Mouse (Mus musculus) frontal cortex, adult (tissue): ENCODE measurements around the gene Cap1.
A peak's percentile ranks its signal among the peaks of the same experiment; 100 is the strongest.

Source experiments
- ATAC-seq: cut with Nextera tagmentation; 2 replicates; pipeline ENCODE4 v1.9.2; 2017; ENCODE audit warnings: mild to moderate bottlenecking, moderate library complexity, mixed read lengths; ENCODE audit not compliant: low TSS enrichment

Gene Cap1

DNA sequence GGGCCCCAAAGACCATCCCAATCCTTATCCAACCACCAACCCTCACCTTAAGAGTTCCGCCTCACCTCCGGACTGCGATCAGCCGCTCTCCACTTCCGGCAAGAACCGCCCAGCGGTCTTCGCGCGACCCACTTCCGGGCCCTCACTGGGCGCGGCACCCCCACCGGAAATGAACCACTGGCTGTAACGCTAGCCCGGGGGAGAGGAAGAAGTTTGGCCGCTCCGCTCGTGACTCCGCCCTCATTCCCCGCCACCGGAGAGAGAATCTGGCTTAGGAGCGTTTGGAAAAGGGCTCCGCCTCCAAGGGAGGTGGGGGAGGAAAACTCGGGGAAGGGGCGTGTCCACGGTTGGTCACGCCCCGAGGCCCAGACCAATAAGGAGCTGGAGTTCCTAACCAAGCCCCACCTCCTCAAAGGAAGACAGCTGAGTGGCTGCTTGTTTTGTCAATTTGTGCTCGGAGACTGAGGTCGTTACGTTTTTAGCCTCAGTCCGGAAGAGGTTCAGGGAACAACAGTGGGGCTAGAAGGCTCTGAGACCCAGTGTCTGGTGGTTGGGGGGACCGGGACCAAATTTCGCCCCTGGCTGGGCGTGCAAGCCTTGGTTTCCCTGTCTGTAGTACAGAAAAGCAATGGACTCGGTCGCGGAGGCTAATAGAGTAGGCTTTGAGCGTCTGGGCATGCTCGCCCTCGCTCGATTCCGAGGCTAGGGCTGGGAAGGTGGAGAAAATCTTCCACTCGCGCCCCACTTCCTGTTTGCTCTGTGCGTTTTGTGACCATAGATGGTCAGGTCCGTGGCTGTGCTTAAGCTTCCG, at the start of gene Cap1:
Gene Cap1 (minus strand): TSS at position 289 of the 811 bp plus-strand sequence.
- ATAC-seq: peak; percentile 78

- no peak for ATAC-seq
Measured at GRCm38 (mm10) chr4:122933857-122934256, 48.0 kb upstream of the Cap1 start.

DNA sequence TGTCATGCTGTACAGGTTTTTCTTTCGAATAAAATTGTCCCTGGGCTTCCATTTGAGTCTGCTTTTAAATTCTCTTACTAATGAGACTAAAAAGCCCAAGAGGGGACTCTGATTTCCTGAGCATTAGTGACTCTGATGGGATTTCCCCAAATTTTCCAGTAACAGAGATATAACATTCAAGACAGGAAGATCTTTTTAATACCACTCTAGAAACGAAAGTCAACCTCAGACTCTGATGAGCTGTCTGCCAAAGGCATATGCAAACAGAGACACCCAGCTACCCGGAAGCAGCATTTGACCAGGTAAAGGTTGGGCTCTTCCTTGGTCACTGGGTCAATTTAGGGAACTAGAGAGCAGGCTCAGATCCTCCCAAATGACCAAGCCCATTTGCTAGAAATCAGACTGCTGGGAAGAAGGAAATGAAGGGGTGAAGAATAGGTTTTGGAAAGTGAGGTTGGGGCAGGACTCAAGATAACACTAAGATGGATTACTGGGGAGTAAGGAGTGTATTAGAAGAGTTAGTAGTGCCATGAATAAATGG, 47.3 kb upstream of the Cap1 start:
- no peak for ATAC-seq

GRCm38 (mm10) chr4:122932239-122932978, 46.6 kb upstream of the Cap1 start:
- no peak for ATAC-seq

DNA sequence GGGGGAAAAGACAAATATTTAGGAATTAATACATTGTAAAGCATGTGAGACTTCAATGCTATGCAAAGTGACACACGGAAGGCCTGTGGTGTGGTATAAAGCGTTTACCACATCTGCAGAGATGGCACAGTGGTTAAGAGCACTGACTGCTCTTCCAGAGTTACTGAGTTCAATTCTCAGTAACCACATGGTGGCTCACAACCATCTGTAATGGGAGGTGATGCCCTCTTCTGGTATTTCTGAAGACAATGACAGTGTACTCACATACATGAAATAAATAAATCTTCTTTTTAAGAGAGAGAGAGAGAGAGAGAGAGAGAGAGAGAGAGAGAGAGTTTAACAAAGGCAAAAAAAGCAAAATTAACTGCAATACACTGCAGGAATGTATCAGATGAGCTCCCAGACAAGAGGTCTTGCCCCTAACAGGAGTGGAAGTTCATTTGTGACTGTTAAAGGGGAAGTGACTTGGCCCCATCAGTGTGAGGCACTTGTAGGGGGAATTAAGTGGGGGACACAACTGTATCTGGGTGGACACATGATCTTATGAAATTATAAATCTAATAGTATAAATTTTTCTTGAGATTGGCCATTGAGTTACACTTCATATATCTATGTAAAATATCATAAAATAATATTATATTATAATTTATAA, 45.2 kb upstream of the Cap1 start:
- ATAC-seq: no peak

DNA sequence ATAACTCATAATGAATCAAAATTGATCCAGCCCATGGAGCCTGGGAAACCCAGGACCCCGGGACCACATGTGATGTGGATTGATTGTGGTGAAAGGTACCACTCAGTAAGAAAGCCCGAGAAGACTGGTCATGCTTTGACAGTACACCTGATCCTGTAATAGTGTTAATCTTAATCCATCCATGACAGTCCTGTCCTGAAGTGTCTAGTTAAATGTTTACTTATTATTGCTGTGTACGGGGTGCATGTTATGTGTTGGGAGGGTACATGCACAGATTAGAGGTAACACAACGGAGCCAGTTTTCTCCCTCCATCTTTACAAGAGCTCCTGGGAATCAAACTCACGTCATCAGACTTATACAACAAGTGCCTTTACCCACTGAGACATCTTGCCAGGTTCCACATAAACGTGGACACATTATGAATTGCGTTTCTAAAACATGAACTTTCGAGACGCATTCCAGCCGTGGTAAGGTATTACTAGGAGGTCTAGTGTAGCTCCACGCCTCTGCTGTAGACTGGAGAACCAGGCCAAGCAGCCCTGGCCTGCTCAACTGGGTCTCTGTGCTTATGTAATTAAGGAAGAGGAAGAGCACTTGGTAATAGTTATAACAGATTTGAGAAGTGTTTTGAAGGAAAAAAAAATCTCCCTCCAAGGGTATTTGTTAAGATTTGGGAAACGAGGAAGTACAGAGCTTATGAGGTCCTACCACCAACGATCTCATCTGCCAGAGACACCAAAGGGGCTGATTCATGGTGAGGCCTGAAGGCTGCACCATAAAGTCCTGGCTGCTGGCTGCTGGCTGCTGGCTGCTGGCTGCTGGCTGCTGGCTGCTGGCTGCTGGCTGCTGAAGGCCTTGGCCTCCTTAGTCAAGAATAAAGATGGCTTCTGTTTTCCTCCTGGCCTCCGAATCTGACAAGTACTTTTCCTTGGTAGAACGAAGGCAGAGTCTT, 37.8 kb upstream of the Cap1 start:
- no peak for ATAC-seq

DNA sequence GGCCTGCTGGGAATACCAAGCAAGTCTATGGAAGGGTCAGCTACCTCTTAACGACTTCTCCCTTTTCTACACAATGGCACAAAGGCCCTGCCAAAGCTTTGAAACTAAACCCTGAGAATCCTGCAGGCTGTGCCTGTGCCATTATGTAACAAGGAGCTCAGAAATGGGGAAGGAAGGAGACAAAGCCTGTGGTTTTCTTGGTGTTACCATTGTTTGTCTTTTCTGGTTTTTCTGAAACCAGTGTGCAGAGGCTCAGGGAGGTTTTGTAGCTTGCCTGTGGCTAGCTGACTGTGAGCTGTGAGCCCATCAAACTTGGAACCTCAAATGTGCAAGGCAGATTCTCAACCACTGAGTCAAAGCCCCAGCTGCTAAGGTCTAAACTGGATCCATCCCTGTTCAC, 37.0 kb upstream of the Cap1 start:
- no peak for ATAC-seq

- no peak for ATAC-seq
Measured at GRCm38 (mm10) chr4:122915985-122916384, 30.1 kb upstream of the Cap1 start.

DNA sequence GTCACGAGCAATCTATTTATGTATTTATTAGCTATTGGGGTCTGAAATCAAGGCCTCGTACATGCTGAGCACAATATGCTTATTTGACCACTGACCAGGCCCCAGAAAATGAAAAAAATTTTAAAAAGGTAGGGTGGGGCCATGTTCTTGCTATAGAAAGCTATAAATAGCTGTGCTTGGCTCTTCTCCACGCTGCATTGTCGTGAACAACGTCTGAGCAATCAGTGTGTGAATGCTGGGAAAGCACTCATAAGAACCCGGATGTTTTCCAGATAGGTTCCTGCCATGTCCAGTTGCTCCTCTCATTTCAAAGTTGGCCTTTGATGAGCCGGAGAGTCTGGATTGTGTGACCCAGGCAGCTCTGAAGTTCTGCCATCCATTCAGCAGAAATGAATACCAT, 28.3 kb upstream of the Cap1 start:
- ATAC-seq: no peak

DNA sequence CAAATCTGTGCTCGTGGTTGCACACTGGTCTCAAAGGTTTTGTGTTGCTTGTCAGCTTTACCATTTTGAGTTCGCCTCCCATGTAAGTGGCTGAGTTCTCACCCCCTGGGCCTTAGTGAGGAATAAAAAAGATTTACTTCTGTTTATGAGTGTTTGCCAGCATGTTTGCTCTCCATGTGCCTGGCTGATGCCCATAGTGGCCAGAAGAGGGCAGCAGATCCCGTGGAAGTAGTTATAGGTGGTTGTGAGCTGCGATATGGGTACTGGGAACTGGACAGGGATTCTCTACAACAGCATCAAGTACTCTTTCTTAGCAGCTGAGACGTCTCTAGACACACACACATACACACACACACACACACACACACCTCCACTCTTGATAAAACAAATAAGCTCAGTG, 26.8 kb upstream of the Cap1 start:
- no peak for ATAC-seq

GRCm38 (mm10) chr4:122910577-122910976, 24.7 kb upstream of the Cap1 start:
- no peak for ATAC-seq

DNA sequence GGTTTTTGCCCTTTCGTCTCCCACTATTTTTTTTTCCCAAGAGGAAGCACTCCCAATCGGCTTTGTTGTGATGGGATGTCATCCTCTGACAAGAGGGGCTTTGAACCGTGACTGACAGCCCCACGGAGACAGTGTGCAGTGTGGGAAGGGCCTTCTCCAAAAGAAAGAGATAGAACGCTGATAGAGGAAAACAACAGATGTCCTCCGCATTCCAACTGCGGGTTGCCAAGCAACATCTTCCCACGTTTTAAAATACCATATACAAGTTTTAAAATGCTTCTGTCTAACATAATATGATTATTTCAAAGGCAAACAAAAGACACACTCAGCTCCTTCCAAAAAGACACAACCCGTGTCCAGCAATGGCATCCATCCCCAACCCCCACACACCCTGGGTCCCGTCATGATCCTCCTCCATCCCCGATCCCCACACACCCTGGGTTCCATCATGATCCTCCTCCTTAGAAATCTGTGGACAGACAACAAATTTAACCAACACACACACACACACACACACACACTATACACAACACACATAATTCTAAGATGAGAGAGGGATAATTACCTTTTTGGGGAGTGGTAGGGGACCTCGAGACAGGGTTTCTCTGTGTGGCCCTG, 23.8 kb upstream of the Cap1 start:
- peak; percentile 86 for ATAC-seq

- no peak for ATAC-seq
Measured at GRCm38 (mm10) chr4:122905359-122905758, 19.5 kb upstream of the Cap1 start.

- no peak for ATAC-seq
Measured at GRCm38 (mm10) chr4:122903709-122904108, 17.9 kb upstream of the Cap1 start.

- ATAC-seq: no peak
Measured at GRCm38 (mm10) chr4:122902156-122902555, 16.3 kb upstream of the Cap1 start.

- peak; percentile 82 for ATAC-seq
Measured at GRCm38 (mm10) chr4:122898313-122898712, 12.5 kb upstream of the Cap1 start.

DNA sequence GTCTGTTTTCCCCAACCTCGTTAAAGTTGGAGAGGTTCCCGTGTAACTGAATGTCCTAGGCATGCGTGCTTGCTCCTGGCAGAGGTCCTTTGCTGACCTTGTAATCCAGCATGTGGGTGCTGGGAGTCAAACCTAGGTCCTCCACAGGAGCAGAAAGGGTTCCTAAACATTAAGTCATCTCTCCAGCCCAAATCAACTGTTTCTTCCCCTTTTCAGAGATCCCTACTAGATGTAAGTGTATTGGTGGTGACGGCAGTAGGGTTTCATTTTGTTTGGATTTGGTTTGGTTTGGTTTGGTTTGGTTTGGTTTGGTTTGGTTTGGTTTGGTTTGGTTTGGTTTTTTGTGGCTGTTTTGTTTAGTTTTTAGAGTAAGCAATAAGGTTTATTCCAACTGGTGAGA, 11.9 kb upstream of the Cap1 start:
- ATAC-seq: no peak

DNA sequence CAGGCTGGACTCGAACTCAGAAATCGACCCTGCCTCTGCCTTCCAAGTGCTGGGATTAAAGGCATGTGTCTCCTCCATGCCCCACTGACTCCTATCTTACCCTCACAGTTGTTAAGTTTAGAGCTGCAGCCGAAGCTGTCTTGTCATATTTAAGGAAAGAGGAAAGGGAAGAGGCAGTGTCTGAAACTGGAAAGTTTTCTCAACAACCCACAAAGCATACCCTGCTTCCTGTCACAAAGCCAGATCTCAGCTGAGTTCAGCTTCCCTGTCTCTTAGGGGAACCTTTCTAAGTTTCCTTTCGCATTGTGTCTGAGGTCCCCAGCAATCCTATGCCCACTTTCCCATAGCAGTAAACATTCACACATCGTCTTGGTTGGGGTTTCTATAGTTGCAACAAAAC, 6.3 kb upstream of the Cap1 start:
- peak; percentile 35; the same call in 1 of the 2 replicates for ATAC-seq

- ATAC-seq: 0 out of 2 replicates have a peak, but pooled peaks have one; percentile 21
Measured at GRCm38 (mm10) chr4:122891597-122891996, 5.7 kb upstream of the Cap1 start.

DNA sequence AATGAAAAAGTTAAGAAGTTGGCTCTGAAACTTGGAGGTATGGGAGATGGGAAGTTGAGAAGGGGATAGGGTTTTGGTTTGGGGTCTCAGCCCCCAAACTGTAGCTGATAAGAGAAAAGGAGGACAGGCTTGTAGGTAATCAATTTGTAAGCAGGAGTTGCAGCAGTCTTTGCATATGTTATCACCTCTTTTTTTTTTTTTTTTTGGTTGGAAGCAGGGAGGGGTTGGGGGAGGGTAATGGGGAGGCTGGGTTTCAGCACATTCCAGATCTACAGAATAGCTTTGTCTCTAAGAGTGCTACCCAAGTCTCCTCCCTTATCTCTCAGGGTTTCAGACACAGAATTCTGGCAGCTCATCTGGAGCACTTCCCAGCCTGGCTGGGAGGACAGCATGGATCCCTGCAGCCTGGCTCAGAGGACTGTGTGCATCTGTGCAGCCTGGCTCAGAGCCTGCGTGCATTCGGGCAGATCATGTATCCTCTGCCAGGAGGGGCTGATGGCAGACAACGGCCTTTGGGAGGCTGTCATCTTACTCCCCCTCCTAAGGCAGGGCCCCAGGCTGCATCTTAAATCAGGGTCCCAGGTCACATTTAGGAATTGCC, 5.1 kb upstream of the Cap1 start:
- ATAC-seq: peak; percentile 77
